Mouse (Mus musculus) stomach, embryonic 14.5 days (tissue): ENCODE results near the gene Pkhd1. TPM values are rescaled to one million over a fixed set of nuclear protein-coding genes. Genes with fewer than 3 reads are reported as not detected.
"Not testable (repeated sequence)": the region's sequence is repeated elsewhere in the genome, so short reads cannot be mapped to it uniquely, and the experiment has no call there.

Experiments
- ATAC-seq: fragments of 200-750 bp; cut with Nextera tagmentation; 2 replicates; pipeline ENCODE4 v1.8.0; 2017; ENCODE audit warnings: low read depth, moderate TSS enrichment; ENCODE audit not compliant: insufficient number of reproducible peaks, insufficient read depth, low FRiP score
- H3K27ac ChIP-seq: fragments of 300-500 bp; sonication (generic); 2 replicates; pipeline ENCODE4 v1.5.1; 2014; ENCODE audit warnings: mild to moderate bottlenecking, low read length, moderate library complexity, mixed read lengths
- H3K27me3 ChIP-seq: fragments of 300-500 bp; sonication (generic); 2 replicates; pipeline ENCODE4 v1.6.1; 2014; ENCODE audit warnings: low read length, control low read depth, mixed read lengths; ENCODE audit not compliant: control insufficient read depth, insufficient read depth
- H3K36me3 ChIP-seq: fragments of 300-500 bp; sonication (generic); 2 replicates; pipeline ENCODE4 v1.6.1; 2014; ENCODE audit warnings: mild to moderate bottlenecking, control low read depth, low read length, moderate library complexity, mixed read lengths; ENCODE audit not compliant: control insufficient read depth, insufficient read depth
- H3K4me1 ChIP-seq: fragments of 300-500 bp; sonication (generic); 2 replicates; pipeline ENCODE4 v1.6.1; 2014; ENCODE audit warnings: low read length, control low read depth, mixed read lengths; ENCODE audit not compliant: control insufficient read depth, insufficient read depth
- H3K4me2 ChIP-seq: fragments of 300-500 bp; sonication (generic); replicated peaks from 2 replicates; pipeline ENCODE4 v1.6.1; 2014; ENCODE audit warnings: low read depth, low read length, control low read depth
- H3K4me3 ChIP-seq: fragments of 300-500 bp; sonication (generic); 2 replicates; pipeline ENCODE4 v1.5.1; 2014; ENCODE audit warnings: low read depth, low read length, control low read depth
- H3K9ac ChIP-seq: fragments of 300-500 bp; sonication (generic); replicated peaks from 2 replicates; pipeline ENCODE4 v1.6.1; 2014; ENCODE audit warnings: low read depth, mild to moderate bottlenecking, control low read depth, low read length, moderate library complexity, mixed read lengths
- H3K9me3 ChIP-seq: fragments of 300-500 bp; sonication (generic); 2 replicates; pipeline ENCODE4 v1.6.1; 2016; ENCODE audit warnings: low read depth, low read length, control low read depth; ENCODE audit not compliant: control insufficient read depth
- WGBS: fragments of 180-500 bp; shearing (Covaris S2); extraction: QIAGEN DNeasy Blood & Tissue Kit; methylation state at CpG from one replicate; pipeline ENCODE4 v1.1.7; 2014; 5-methylcytosine and 5-hydroxymethylcytosine counted together
- polyA plus RNA-seq: library from polyadenylated mRNA; unstranded; fragments of >200 nt; fragmentation: Nextera tagmentation; extraction: Ambion mirVana; gene quantifications from 2 replicates; pipeline ENCODE4 v1.2.1, GENCODE M21; 2014

The Pkhd1 gene
- polyA plus RNA-seq, 1 experiment from 2014 or later: 1.1 TPM

DNA sequence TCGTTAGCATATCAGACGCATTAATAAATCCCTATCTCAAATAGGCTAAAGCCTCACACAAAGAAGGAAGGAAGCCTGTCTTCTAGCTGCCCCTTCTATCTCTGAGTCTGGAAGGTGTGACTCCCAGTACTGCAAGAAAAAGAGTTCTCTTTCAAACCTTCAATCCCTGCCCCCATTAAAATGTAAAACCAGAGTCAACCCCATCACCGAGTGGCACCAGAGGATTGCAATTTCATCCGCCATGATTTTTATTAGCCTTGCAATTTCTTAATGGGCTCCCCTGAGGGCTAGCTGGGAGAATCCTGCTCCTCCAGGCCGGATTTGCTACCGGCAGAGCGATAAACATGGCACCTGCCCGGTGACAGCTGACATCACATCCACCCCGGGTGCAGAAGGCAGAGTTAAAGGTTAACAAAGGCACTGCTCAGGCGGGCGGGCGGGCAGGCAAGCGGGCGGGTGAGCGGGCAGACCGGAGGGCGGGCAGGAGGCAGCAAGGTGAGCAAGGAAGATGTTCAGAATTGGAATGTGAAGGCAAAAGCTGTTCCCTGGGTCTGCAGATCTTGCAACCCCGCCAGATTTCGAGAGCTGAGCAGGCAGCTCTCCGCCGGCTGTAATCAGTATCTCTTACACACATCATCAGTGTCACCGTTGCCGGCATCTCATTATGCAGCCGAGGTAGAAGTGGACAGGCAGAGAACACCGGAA, 140.2 kb downstream of the Pkhd1 start:
- 6% methylated on average over 25 of the region's 25 CpGs for WGBS
- no peak overlapping the region for H3K9ac ChIP-seq

GRCm38 (mm10) chr1:20470770-20471169, 147.1 kb downstream of the Pkhd1 start:
- no peak overlapping the region for H3K4me3 ChIP-seq
- H3K9me3 ChIP-seq: no peaks in the 10 kb centered on the region
- no peaks in the 10 kb centered on the region for H3K36me3 ChIP-seq
- no peaks in the 10 kb centered on the region for H3K27me3 ChIP-seq
- WGBS: 45% methylated on average over 11 of the region's 11 CpGs
- no peak for ATAC-seq
- no peak overlapping the region for H3K9ac ChIP-seq
- no peaks in the 10 kb centered on the region for H3K4me1 ChIP-seq
- H3K27ac ChIP-seq: no peak overlapping the region
- H3K4me2 ChIP-seq: no peak overlapping the region

More for the DNA sequence above, 140.2 kb downstream of the Pkhd1 start:
- Histone ChIP-seq H3K4me2 (peak overlapping the region; percentile 52), H3K4me1 (no peaks in the 10 kb centered on the region), H3K36me3 (no peaks in the 10 kb centered on the region), H3K9me3 (no peaks in the 10 kb centered on the region), H3K27ac (no peak overlapping the region), H3K27me3 (no peaks in the 10 kb centered on the region), H3K4me3 (peak overlapping the region; percentile 21)
- peak; percentile 81; the same call in 1 of the 2 replicates for ATAC-seq

GRCm38 (mm10) chr1:20470317-20470716, 147.5 kb downstream of the Pkhd1 start:
- Histone ChIP-seq H3K27ac (no peak overlapping the region), H3K4me1 (no peaks in the 10 kb centered on the region), H3K9me3 (no peaks in the 10 kb centered on the region), H3K27me3 (no peaks in the 10 kb centered on the region), H3K9ac (no peak overlapping the region), H3K4me2 (no peak overlapping the region), H3K4me3 (no peak overlapping the region), H3K36me3 (no peaks in the 10 kb centered on the region)
- no peak for ATAC-seq
- 74% methylated on average over 6 of the region's 6 CpGs for WGBS

- H3K4me2 ChIP-seq: no peak overlapping the region
- no peak overlapping the region for H3K9ac ChIP-seq
- H3K27me3 ChIP-seq: no peaks in the 10 kb centered on the region
- no peaks in the 10 kb centered on the region for H3K36me3 ChIP-seq
- no peak overlapping the region for H3K4me3 ChIP-seq
- no peaks in the 10 kb centered on the region for H3K4me1 ChIP-seq
- WGBS: 9% methylated on average over 4 of the region's 4 CpGs
- ATAC-seq: no peak
- H3K9me3 ChIP-seq: no peaks in the 10 kb centered on the region
- no peak overlapping the region for H3K27ac ChIP-seq
Measured at GRCm38 (mm10) chr1:20466481-20466880, 151.4 kb downstream of the Pkhd1 start.

DNA sequence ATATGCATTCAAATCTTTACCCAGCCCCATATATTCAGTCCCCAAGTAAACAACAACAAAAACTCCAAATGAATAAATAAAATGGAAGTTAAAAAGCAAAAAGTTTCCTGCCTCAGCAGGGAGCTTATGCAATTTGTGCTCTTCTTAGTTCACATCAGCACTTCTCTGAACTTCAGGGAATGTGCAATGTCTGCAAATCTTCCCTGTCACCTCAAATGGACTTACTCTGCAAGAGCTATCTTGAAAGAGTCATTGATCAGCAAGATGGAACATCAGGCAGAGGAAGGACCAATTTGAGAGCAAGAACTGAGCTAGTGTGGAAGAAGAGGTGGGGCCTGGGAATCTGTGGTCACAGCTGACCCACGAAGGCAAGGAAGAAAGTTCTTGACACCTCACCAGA, 163.2 kb downstream of the Pkhd1 start:
- no peaks in the 10 kb centered on the region for H3K36me3 ChIP-seq
- H3K4me1 ChIP-seq: no peaks in the 10 kb centered on the region
- H3K9me3 ChIP-seq: no peaks in the 10 kb centered on the region
- WGBS: 52% methylated on average over 1 of the region's 1 CpGs
- no peak overlapping the region for H3K4me2 ChIP-seq
- no peak for ATAC-seq
- H3K27me3 ChIP-seq: no peaks in the 10 kb centered on the region
- H3K27ac ChIP-seq: no peak overlapping the region
- H3K4me3 ChIP-seq: no peak overlapping the region
- H3K9ac ChIP-seq: no peak overlapping the region

DNA sequence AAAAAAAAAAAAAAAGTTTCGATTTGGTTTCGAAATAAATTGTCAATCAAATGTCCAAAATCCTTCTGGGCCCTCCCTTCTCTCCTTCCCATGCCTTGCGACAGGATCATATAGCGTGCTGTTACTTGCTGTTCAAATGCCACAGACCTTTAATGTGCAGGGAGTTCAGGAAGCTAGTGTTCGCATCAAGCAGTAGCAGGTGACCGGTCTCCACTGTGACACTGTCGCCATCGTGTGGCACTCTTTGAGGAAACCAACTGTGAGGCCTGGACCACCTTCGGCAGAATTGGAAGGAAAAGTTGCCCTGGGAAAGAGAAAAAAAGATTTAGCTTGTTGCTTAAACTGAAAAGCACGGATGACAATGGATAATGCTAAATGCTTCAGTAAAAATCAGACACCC, 167.8 kb downstream of the Pkhd1 start:
- Histone ChIP-seq H3K27ac (no peak overlapping the region), H3K9ac (no peak overlapping the region), H3K4me2 (no peak overlapping the region), H3K27me3 (no peaks in the 10 kb centered on the region), H3K4me3 (no peak overlapping the region), H3K4me1 (no peaks in the 10 kb centered on the region), H3K9me3 (no peaks in the 10 kb centered on the region), H3K36me3 (no peaks in the 10 kb centered on the region)
- no peak for ATAC-seq
- 29% methylated on average over 10 of the region's 10 CpGs for WGBS

- H3K27me3 ChIP-seq, H3K4me1 ChIP-seq, H3K9ac ChIP-seq, H3K4me2 ChIP-seq, ATAC-seq, H3K9me3 ChIP-seq, H3K27ac ChIP-seq, H3K4me3 ChIP-seq, H3K36me3 ChIP-seq: not testable (repeated sequence)
- WGBS: 87% methylated on average over 16 of the region's 16 CpGs
Measured at GRCm38 (mm10) chr1:20432026-20432425, 185.8 kb downstream of the Pkhd1 start.

DNA sequence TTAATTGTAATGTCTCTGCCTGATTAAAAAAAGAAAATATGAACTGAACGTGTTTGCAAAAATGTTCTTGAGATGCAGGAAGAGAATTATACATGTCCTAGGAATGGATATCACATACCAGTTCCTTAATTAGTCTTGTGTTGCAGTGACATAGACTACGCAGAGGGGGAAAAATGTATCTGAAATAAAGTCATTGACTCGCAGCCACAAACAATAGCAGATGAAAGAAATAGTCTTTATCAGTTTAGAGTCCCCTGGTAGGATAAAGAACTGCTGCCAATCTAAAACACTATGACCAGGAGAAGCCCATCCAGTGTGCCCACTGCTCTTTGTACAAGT, 188.8 kb downstream of the Pkhd1 start:
- Histone ChIP-seq H3K36me3 (no peaks in the 10 kb centered on the region), H3K4me1 (no peaks in the 10 kb centered on the region), H3K9me3 (no peaks in the 10 kb centered on the region), H3K27ac (no peak overlapping the region), H3K27me3 (no peaks in the 10 kb centered on the region), H3K4me3 (no peak overlapping the region), H3K4me2 (no peak overlapping the region), H3K9ac (no peak overlapping the region)
- ATAC-seq: no peak
- 84% methylated on average over 3 of the region's 3 CpGs for WGBS
